Mouse (Mus musculus) testis, adult 2 months (tissue): ENCODE data around the gene Sh2d2a.

Experiments
- CTCF ChIP-seq: fragments of 200-500 bp; IDR thresholded peaks from 2 replicates; pipeline ENCODE4 v1.5.1; 2012; ENCODE audit warnings: low read depth, mild to moderate bottlenecking, inconsistent platforms, low read length, moderate library complexity; ENCODE audit not compliant: control insufficient read depth, insufficient read depth, insufficient replicate concordance
- POLR2A ChIP-seq: fragments of 200-500 bp; IDR thresholded peaks from 2 replicates; pipeline ENCODE4 v1.6.1; 2012; ENCODE audit warnings: low read depth, mild to moderate bottlenecking, inconsistent platforms, low read length, moderate library complexity; ENCODE audit not compliant: control insufficient read depth

- TF ChIP-seq CTCF (no peak), POLR2A (no peak)
Observed at GRCm38 (mm10) chr3:87828435-87828834, 18.1 kb upstream of the Sh2d2a start.
